Mouse (Mus musculus): ENCODE measurements at regions not wholly inside any gene's neighbourhood (a gene's known extent, or its start where the extent isn't known, plus 50 kb on each side); places are given as distances from the start of the nearest gene placed in this dataset.

GRCm38 (mm10) chr14:120660321-120660781, 182.1 kb downstream of the Rap2a start:
- DNase-seq (ENCODE audit: low spot score in 2 of 2) = peak; percentile 40 to 47

- DNase-seq (ENCODE audit: low spot score in 2 of 2) = no peak
Measured at GRCm38 (mm10) chr14:120661111-120661510, 182.9 kb downstream of the Rap2a start.

GRCm38 (mm10) chr14:120669665-120670064, 191.4 kb downstream of the Rap2a start:
- no peak for DNase-seq (ENCODE audit: low spot score in 2 of 2)

GRCm38 (mm10) chr14:120675752-120676151, 197.5 kb downstream of the Rap2a start:
- DNase-seq (ENCODE audit: low spot score in 2 of 2) = no peak

GRCm38 (mm10) chr14:120678533-120678932, 200.3 kb downstream of the Rap2a start:
- no peak for DNase-seq (ENCODE audit: low spot score in 2 of 2)

DNA sequence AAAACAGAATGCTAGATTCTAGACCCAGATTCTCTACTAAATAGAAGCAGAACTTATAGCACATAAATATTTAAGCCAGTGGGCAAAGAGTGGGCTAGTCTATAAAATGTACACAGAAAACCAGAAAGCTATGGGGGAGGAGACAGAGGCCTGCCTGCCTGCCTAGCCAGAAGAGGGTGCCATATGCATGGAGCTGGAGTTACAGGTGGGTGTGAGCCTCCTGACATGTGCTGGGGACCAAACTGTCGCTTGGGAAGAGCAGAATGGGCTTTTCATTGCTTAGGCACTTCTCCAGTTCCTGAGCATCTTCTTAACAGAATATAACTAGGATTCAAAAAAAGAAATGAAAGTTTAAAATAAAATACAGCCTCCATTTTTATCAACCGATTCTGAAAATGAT, 200.8 kb downstream of the Rap2a start:
- DNase-seq (ENCODE audit: low spot score in 2 of 2) = no peak

- no peak for DNase-seq (ENCODE audit: low spot score in 2 of 2)
Measured at GRCm38 (mm10) chr14:120680272-120680671, 202.0 kb downstream of the Rap2a start.

DNA sequence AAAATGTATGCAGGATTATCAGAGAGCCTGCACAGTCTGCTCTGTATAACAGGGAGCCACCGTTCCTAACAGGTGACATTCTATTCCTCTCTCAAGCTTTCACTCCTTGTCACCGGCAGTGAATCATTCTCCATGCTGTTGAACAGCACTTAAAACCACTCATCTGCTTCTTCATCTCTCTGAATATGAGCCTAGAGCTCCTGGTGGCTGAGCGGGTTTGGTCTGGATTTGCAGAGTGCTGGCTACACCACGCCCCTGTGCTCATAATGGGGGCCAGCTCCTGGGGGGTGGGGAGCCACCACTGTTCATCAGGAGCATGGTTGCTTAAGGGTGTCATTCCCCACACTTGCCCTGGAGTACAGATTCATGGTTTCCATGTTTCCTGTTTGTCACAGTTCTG, 207.0 kb downstream of the Rap2a start:
- DNase-seq (ENCODE audit: low spot score in 2 of 2) = no peak

GRCm38 (mm10) chr14:120685877-120686276, 207.6 kb downstream of the Rap2a start:
- DNase-seq (ENCODE audit: low spot score in 2 of 2) = no peak

- no peak for DNase-seq (ENCODE audit: low spot score in 2 of 2)
Measured at GRCm38 (mm10) chr14:120686751-120687150, 208.5 kb downstream of the Rap2a start.

DNA sequence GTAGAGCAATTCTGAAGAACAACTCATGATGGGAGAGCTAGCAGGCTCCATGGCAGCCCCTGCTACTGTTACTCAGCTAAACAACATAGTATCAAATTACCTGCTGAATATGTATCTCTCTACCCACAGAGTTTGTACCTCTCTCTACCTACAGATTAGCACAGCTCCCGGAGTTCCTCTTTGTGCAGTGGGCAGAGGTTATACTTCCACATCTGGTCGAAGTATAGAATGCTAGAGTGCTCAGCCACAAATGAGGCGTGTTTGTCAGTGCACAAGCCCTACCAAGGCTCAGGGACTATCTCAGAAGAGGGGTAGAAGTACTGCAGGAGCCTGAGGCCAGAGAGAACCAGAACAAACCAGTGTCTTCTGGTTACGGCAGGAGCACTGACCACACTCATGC, 211.6 kb upstream of the Ipo5 start:
- DNase-seq (ENCODE audit: low spot score in 2 of 2) = no peak

DNA sequence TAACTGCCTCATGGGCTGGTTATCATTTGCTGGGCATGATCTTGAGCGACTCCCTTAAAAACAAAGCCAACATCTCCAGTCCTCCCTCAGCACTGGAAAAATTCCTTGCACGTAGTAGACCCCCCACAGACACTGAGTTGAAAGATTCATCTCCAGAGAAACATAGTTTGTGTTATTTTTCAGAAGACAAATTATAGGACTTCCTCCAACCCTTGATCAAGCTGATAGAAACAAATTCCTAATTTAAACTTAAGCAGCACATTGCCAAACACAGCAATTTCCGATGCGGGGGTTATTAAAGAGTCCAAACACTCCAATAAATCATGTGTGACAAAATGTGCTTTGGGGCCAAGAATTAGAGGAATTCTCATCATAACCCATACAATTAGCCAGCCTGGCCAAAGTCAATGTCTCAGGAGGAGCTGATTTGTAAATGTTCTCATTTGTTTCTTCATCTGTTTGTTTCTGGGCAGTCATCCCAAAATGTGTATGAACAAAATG, 205.7 kb upstream of the Ipo5 start:
- DNase-seq (ENCODE audit: low spot score in 2 of 2) = no peak

DNA sequence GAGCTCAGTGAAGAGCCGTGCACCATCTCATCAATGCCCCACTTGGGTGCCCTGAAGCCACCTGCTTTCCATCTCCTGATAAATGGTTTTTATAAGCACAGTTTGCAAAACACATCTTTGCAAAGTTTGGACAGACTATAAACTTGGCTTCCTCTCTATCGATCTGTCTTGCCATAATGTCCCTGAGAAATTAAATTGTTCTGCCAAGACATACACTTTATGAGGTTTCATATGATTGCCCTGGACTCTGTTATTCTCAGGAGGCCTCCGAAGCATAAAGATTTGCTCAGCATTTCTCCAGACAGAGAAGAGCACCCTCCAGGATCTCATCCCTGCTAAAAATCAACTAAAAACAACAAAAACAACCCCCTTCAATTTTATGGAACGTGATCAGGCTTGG, 200.2 kb upstream of the Ipo5 start:
- no peak for DNase-seq (ENCODE audit: low spot score in 2 of 2)

DNA sequence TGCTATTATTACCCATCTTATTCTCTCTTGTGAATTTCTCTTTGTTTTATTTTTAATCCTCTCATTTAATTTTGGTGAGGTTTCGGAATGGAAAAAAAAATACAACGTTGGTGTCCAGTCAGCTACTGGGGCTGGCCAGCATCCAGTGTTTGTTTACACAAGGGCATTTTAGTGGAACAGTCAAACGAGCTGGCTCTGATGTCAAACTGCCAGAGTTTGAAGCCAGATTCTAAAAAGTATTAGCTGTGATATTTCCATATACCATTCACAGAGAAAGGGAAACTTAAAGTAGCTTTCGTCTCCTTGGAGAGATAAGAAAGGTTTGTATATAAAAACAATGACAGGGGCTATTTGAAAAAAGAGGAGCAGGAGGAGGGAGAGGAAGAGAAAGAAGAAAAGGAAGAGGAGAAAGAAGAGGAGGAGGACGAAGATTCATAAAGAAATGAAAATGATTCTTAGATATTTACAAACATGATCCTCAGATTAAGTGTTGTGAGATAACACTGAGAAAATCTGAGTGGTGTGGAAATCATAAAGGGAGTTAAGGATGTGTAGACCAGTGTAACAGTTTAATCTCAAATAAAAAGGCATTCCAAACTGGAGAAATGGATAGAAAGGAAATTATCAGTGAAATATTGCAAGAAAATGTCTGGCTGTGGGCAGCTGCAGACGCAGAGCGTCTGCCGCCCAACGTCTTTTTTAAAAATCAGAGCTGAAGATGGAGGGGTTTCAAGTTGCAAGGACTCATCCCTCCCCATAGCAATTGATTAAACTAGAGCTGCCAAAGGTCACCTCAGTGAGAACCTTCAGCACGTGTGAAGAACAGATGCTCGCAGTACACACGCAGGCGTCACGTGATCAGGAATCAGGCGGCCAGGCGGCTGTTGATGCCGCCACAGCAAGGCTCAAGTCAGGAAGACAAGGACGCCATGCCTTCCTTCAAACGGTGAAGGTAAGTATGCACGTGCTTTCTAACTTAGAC, 190.3 kb upstream of the Ipo5 start:
- DNase-seq (ENCODE audit: low spot score in 2 of 2) = no peak

DNA sequence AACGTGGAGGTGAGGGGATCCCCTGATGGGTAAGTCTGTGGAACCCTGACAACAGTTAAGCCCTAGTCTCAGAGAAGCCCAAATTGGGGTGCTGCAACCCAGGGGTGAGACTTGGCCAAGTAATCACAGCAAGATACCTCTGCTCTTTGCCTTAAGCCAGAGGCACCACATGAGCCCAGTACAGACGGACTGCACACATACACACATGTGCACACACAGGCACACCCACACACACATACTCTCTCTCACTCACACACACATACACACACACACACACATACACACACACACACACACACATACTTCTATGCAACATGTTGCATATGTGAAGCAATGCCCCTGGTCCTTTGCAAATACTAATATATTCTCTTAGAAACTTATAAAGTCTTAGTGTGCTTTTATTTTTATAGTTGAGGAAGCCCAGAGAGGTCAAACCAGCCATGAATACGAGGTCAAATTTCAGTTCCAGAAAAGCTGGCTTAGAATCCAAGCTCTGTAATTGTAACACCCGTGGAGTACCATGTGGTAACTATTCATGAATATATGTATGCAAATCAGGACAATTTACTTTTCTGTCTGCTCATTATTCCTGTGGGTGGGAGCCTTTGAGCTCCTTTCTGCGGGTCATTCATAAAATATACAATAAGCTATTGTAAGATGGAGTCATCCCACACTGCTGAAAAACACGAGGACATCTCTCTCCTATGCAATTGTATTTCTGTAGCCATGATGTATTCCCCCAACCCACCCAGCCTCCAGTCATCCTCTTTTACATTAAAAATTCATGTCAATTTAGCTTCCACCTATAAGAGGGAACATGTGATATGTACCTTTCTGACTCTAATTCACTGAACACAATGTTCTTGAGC, 189.2 kb upstream of the Ipo5 start:
- no peak for DNase-seq (ENCODE audit: low spot score in 2 of 2)

- no peak for DNase-seq (ENCODE audit: low spot score in 2 of 2)
Measured at GRCm38 (mm10) chr14:120722546-120723112, 188.4 kb upstream of the Ipo5 start.

DNA sequence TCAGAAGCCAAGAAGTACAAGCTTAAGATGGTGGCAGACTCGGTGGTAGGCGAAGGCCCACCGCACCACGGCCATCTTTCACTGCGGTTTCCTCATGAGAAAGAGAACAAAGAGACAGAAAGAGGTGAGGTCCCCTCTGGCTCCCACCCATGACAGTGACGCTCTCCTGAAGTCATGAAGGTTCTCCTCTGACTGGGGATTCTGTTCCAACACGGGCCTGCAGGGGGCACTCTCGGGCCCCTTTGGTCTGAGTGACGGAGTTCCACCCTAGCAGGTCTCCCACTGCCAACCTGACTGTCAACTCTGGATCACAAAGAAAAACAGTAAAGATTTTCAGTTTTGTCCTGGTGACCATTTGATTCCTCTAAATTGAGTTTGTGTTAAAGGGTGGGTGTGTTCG, 182.9 kb upstream of the Ipo5 start:
- no peak for DNase-seq (ENCODE audit: low spot score in 2 of 2)

DNA sequence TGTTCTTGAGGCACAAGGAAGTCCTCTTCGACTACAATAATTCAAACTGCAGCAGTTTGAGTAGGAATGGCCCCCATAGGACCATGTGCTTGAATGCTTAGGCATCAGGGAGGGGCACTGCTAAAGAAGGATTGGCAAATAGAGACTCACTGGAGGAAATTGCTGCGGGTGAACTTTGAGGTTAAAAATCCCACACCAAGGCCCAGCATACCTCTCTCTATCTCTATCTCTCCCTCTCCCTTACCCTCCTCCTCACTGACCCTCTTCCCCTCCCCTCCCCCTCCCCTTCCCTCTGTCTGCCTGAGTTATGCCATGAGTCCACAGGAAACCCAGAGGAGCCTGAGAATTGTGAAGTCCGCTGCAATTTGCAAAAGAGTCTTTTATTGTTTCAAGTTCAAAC, 180.8 kb upstream of the Ipo5 start:
- DNase-seq (ENCODE audit: low spot score in 2 of 2) = no peak

DNA sequence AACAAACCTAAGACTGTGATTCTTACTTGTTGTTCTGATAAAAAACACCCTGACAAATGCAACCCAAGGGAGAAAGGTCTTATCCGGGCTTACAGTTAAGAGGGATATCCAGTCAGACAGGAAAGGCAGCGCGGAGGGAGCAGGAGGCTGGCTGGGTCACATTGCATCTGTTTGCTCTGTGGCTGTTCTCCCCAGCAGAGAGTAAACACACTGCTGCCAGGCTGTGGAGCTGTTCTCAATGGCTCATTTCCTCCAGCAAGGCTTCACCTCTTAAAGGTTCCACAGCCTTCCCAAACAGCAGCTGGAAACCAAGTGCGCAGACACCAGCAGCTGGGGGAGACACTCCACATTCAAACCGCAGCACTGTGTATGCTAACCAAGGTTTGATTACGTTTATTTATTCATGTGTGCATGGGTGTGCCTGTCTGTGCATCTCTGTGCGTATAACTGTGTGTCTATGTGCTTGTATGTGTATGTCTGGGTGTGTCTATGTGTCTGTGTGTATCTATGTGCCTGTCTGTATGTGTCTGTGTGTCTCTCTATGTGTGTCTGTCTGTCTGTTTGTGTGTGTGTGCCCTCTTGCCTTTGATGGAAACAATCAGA, 179.2 kb upstream of the Ipo5 start:
- no peak for DNase-seq (ENCODE audit: low spot score in 2 of 2)

DNA sequence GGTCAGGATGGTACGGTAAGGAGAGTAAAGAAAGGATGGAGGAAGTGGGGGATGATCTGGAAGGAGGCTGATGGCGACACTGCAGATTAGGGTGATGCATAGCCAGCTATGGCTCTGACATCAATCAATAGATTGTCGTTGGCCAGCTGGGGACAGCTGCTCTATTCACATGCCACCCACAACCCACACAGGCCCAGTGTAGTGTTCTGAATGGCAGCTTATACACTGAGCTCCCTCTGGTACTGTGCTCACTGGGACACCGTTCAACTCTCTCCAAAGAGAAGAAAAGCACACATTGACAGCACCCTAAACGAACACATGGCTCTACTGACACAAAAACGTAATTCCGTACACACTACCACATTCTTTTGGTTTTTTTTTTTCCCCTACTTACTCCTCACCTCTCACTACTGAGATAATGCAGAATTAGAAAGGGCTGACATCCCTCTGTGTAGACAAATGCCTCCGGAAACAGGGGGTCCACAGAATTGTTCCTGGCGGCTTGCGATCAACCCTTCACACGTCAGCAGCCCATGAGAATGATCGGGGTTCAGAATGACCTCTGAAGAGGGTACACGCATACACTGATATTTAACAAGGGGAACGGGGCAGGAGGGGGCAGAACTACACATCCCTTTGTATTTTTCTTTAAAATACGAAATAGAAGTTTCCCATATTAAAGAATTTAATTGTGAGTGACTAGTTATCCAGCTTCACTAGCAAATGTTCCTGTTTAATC, 178.5 kb upstream of the Ipo5 start:
- DNase-seq (ENCODE audit: low spot score in 2 of 2) = no peak
